Mouse (Mus musculus): ENCODE data around the gene Lrmda.

GRCm38 (mm10) chr14:22222038-22222437 lies 202.5 kb downstream of the Lrmda start:
- TF ChIP-seq CTCF (conservative IDR thresholded peaks at IDR 0.05; ENCODE audit: low read length), result no peak
- no peak for TF ChIP-seq NANOG (IDR thresholded peaks at IDR 0.05; ENCODE audit: borderline replicate concordance, low read length)
